Mouse (Mus musculus) cerebellum, postnatal 25 days (tissue): ENCODE measurements around the gene Hspb9.

Source experiments
- DNase-seq, 2 experiments: peaks; one replicate each; pipeline ENCODE4 v3.0.0; 2021; ENCODE audit warnings: mixed read lengths in 2 of 2

The Hspb9 gene

DNA sequence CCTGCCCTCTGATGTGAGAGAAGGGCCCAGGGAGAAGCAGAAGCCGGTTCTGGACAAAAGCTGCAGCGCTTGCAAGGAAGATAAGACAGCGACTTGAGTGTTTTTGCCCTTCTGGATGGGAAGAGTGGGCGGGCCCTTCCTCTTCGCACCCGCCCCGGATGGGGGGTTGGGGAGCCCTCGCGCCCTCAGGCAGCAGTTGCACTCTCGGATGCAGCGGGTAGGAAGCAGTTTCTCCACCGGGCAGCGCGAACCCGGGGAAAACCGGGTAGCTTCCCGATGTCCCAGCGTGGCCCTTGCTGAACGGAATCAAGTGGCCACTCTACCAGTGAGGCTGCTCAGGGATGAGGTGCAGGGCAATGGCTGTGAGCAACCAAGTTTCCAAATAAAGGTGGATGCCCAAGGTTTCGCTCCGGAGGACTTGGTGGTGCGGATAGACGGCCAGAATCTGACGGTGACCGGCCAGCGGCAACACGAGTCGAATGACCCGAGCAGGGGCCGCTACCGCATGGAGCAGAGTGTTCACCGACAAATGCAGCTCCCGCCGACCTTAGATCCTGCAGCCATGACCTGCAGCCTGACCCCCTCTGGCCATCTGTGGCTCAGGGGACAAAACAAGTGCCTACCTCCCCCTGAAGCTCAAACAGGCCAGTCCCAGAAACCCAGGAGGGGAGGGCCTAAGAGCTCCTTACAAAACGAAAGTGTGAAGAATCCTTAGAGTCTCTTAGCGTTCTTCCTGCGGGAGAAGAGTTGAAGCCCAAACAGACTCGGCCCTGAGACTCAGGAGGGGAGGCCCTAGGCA is at the start of gene Hspb9:
Hspb9 (plus strand) TSS at position 116 of the 799 bp plus-strand sequence.
- peak; percentile 27 to 53 for DNase-seq

GRCm38 (mm10) chr11:100671049-100671448 is 42.6 kb upstream of the Hspb9 start:
- no peak for DNase-seq

DNA sequence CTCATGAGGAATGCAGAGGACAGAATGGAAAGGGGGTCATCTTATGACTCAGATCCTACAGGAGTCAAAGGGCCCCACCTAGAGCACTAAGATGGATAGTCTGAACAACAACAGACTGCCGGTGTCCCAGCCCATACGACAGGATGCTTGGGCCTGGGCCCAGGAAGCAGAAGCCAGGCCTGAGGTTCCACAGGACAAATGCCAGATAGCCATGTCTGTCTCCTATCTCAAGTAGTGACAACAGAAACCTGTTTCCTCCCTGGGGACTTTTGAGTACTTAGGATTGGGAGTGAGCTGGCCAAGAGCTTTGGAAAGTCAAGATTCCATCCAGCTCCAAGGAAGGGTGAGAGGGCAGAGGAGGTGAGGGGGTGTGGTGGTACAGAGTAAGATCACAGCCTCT is 41.7 kb upstream of the Hspb9 start:
- DNase-seq = peak; percentile 42 to 53

GRCm38 (mm10) chr11:100673169-100673568 is 40.5 kb upstream of the Hspb9 start:
- DNase-seq = peak; percentile 32 to 49

DNA sequence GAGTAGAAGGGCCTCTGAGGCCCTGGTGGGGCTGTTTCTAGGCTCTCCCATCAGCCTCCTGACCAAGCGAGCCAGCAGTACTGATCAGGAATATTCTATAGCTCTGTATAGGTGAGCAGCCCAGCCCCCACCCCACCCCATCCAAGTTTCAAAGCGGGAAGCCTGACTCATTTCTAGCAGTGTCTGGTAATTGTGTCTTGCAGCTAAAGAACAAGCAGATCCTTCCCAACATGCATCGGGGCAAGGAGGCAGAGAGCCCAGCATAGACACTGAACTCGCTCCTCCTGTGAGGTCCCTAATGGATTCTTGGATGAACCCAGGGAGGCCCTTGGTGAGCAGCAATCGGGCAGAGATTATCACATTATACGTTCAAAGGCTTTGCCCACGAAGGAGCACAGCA is 35.8 kb upstream of the Hspb9 start:
- no peak for DNase-seq

DNA sequence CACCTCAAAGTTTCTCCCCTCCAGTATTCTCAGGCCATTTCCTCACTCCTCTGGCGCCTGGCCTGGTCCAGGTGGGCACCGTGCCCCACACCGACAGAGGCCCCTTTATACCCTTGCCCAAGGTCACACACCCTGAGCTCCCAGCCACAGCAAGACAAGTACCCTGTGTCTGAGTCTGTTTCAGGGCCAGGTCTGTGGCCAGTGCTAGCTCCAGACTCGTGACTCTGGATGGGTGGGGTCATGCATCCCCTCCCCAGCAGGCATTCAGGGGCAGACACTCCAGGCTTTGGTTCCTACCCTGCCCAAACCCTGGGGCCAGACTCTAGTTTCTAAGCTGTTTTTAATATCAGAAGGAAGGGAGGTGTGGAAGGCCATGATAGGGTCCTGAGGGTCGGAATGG is 31.8 kb upstream of the Hspb9 start:
- peak in 1 of 2 experiments; percentile 18 for DNase-seq

DNA sequence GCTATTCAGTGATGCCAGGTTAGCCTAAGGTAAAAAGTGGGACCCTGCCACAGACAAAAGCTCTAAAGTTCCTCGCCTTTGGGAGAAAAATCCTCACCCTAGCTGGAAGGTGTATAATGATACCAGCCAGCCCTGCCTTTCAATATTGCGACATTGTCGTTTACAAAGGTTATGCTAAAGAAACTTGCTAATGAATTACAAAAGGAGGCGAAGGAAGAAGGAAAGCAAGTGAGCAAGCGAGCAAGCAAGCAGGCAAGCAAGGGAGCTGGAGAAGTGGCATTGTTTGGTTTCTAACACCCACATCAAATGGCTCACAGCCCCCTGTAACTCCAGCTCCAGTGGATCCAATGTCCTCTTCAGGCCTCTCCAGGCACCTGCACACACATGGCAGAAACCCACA is 31.1 kb upstream of the Hspb9 start:
- DNase-seq = no peak

DNA sequence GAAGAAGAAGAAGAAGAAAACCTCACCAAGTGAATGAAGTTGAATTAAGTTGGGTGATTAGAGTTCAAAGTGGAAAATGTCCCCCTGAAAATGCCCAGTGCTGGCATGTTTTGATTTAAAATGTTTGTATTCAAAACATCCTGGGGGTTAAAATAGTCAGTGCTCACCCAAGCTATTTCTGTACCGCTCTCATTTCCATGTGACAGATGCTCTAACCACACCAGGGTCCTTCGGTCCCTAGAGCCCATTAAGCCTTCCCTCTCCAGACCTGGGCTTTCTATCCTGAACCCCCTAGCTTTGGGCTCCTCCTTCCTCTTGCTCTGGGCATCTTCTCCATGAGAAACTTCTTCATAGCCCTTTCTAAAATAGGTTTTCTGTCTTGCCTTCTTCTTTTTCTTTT is 29.6 kb upstream of the Hspb9 start:
- DNase-seq = no peak

GRCm38 (mm10) chr11:100685371-100685770 is 28.3 kb upstream of the Hspb9 start:
- no peak for DNase-seq

DNA sequence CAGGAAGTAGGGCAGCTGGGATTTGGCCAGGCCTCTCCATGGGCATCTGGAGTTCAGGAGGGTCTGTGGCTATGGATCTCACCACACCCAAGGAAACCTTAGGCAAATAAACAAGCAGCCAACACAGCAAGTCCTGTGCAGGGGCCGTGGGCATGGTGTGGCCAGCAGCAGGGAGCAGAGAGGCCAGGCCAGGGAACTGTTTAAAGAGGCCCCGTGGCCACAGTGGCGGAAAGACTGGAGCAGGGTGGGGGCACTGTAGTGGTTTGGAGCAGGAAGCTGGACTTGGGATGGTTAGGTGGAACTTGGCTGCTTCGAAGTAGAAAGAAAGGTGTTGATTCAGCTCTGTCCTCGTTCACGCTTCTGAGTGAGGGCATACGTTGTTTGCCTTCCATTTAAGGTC is 26.4 kb upstream of the Hspb9 start:
- no peak for DNase-seq

GRCm38 (mm10) chr11:100688443-100688842 is 25.2 kb upstream of the Hspb9 start:
- no peak for DNase-seq

- DNase-seq = no peak
These were observed 23.3 kb upstream of the Hspb9 start for GRCm38 (mm10) chr11:100690389-100690788.

DNA sequence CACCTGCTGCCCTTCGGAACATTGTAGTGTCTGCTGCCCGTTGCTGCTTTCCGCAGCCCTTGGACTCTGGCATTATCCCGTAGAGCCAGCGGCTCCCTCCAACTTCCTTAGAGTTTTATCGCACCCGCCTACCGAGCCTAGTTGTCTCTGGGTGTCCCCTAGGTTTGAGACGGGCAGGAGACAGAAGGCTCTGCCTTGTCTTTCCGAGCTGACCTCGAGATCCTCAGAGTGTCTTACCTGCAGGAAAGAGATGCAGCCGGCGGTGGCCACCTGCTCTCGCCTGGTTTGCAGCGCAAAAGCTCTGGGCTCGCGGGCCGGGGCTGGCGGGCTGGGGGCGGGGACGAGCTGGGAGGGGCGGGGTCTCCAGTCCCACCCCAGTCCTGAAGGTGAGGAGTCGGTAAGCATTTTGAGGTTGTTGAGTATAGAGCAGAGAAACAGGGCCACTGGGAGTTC is 21.5 kb upstream of the Hspb9 start, which contains the start of gene Zfp385c:
Zfp385c (minus strand) TSS at position 292 of the 453 bp plus-strand sequence.
- peak in 1 of 2 experiments; percentile 46 for DNase-seq

DNA sequence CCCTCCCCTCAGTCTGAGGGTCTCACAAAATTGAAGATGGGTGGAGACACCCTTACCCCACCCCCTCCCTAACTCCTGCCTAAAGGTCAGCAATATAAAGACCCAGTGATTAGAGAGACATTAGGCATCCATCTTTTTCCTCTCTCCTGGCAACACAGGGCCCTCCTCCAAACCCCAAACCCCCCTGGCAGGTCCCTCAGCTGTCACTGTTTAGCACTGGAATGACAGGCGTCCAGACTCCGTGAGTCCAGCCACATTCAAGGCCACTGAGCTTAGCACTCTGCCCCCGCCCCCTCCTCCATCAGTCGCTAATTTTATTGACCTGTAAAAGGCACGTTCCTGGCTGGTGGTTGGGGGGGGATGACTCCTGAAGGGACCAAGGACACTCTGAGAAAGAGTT is 20.5 kb upstream of the Hspb9 start:
- DNase-seq = no peak

- DNase-seq = peak; percentile 85 to 88
These were observed 18.7 kb upstream of the Hspb9 start for GRCm38 (mm10) chr11:100694926-100695325.

- no peak for DNase-seq
These were observed 15.7 kb upstream of the Hspb9 start for GRCm38 (mm10) chr11:100697921-100698320.

DNA sequence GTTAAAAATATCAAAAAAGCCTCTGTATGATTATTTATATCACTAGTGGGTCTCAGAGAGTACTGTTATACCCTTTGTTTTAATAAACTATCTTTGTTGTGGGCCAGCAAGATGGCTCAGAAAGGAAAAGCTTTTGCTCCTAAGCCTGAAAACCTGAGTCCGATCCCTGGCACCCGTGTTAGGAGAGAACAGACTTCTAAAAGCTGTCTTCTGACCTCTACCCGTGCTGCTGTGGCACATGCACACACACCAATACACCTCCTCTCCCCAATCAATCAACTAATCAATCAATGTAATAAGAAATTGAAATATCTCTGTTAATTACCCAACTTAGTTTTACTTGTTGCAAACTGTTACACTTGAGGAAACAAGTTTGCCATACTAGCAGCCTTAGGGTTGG is 12.9 kb upstream of the Hspb9 start:
- DNase-seq = no peak

DNA sequence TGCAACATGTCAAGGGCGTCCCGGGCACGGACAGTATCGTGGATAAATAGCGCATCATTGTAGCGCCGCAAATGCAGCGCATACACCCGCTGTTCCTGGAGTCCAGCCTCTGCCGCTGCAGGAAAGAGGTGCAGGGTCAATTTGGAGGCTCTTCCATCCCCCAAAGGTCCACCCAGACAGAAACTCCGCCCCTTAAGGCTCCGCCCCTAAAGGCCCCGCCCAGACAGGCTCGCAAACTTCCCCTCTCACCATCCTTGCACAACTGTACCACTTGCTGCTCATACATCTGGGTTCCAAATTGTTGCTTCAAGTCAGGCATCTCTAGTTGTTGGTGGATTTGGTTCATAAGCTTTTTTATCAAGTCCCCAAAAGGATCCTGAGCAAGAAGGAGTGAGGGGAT is 12.3 kb upstream of the Hspb9 start:
- DNase-seq = peak in 1 of 2 experiments; percentile 42

- peak; percentile 56 to 77 for DNase-seq
These were observed 11.4 kb upstream of the Hspb9 start for GRCm38 (mm10) chr11:100702081-100702851.

DNA sequence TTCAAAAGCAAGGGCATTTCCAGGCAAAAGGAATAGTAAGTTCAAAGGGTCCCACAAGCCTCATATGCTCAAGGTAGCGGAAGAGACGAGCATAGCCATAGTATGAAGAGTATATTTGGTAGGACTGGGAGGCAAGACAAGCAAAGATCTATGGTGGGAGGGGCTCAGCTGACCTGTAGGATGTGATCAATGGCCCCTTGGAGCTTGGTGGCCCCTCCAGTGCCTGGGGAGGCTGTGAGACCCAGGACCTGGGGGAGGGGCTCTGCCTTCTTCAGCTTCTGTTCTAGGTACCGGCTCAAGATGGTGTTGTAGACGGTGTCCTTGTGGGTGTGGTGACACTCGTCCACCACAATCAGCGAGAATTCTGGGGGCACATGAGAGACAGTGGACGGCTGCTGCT is 10.7 kb upstream of the Hspb9 start:
- no peak for DNase-seq

- DNase-seq = no peak
These were observed 10.3 kb upstream of the Hspb9 start for GRCm38 (mm10) chr11:100703366-100703765.

DNA sequence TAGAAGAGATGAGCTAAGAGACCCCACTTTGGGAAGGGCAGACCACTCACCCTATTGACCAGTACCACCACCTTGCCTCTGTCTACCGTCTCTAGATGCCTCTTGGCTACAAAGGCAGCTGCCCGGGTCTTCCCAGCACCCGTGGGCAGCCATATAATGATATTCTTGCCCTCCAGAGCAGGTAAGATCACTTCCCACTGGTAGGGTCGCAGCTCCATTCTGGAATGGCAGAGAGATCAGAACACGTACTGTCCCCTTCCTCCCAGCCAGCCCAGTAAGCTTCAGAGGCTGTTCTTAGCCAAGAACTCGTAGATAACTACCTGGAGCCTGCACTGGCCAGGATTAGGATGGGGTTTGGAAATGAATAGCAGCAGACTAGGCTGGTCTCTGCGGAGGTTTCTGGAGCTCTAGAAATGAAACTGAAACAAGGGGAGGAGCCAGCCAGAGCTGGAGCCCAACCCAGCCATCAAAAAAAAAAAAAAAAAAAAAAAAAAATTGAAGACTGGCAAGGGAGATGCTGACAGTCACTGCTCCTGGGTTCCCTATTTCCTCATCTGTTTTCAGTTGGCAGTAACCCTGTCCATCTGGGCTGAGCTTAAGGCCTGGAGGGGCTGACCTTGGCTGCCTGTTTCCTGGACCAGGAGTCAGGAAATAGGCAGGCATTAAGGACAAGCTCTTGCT is 9.7 kb upstream of the Hspb9 start, which contains the start of gene Dhx58:
Dhx58 (minus strand) TSS at position 421 of the 681 bp plus-strand sequence.
- DNase-seq = no peak

GRCm38 (mm10) chr11:100705095-100705747 is 8.4 kb upstream of the Hspb9 start:
- DNase-seq = no peak
